Mouse (Mus musculus) kidney, adult 18-20 months (tissue): ENCODE data around the gene Glipr2.

Experiments
- DNase-seq: peaks from one replicate; pipeline ENCODE4 v3.0.0; 2021

Glipr2 gene

DNA sequence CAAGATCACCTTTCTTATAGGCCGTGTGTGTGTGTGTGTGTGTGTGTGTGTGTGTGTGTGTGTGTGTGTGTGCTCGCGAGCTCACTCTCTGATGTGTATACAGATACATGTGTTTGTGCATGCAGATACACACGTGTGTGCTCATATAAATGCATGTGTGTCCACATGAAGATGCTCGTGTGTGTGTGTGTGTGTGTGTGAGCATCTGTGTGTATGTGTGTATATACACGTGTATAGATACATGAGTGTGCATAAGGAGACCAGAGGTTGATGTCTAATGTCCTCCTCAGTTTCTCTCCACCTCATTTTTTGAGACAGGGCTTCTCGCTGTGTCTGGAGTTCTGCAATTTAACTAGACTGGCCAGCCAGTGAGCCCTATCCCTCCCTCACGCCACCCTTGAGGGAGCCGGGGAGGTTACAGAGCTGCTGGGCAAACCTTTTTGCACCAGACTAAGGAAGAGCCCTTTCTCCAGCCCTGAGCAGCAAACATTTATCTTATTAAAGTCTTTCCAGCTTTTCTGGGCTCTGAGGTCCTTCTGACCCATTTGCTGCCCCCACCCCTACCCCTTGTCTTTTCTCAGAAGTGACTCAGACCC lies 14.4 kb downstream of the Glipr2 start:
- no peak for DNase-seq

- peak; percentile 34 for DNase-seq
These were observed 15.0 kb downstream of the Glipr2 start for GRCm38 (mm10) chr4:43972137-43972591.

DNA sequence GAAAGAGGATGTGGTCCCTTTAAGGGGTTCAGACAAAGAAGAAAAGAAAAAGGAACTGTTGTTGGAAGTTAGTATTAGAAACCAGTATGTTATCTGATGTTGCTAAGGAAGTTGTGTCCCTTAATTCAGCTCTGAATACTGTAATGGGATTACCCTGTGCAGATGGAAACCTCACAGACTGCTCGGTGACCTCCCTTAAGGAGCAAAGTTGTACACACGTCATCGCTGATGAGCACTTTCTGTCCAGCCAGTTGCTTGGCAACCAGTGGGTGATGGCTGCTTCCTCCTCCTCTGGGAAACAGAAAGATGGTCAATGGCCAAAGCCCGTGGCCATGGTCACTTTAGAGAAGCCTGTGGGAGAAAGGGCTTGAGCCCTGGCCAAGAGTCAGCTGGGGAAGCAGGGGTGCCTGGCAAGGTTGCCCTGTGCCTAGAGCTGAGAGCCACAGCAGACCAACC lies 16.4 kb downstream of the Glipr2 start:
- no peak for DNase-seq

GRCm38 (mm10) chr4:43974914-43975616 lies 17.9 kb downstream of the Glipr2 start:
- DNase-seq = no peak

DNA sequence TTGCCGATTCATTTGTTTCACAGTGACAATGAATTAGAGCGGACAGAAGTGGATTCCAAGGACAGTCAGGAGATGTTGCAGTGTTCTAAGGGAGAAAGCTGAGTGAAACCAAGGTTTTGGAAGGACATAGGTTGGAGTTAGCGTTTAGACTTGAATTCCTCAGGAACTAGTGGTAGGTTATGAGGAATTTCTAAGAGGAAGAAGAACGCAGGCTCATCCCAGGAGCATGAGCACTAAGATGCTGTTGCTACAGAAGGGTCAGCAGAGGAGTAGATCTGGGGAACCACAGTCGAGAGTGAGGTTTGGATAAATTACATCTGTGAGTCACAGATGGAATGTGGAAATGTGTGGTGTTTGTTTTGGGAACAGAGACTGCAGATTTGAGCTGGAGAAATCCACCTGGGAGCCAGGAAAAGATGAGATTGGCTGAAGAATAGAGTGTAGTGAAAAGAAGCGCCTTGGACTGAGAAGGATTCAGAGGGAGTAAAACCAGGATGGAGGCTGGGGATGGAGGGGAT lies 19.1 kb downstream of the Glipr2 start:
- DNase-seq = no peak

DNA sequence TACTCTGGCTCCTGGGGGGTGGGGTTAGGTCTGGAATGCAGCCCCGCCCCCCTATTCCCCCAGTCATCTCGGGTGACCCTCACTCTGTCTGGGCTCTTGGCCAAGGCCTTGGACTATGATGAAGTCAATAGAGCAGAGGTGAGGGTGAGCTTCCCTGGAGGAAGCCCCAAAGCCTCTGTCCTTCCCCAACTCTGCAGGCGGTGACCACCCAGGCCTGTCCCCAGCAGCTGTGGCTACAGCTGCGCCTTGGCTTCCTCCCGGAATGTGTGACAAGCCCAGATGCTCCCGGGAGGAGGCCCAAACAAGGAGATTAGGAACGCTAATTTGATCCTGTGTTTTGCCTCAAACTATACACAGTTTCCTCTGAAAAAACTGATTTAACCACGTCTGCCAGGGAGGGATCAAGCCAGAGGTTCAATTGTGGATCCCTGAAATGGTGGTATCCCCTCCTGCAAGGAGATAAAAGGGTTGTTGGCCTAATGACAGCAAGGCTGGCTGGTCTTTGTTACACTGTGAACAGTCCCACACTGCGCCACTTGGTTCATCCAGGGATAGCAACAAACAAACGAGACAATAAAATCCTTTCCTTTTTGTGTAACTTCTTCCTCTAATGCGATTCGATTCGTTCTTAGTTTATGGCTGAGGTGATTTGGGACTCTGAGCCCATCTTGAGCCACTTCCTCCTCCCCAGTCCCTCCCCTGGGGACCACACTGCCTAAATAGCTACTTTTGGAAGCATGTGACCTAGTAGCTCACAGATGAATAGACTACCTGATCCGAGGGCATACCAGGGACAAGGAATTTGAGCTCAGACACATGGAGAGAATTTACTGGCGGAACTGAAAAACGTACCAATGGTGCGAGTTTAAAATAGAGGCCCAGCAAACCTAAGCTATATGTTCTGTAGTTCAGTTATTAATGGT lies 21.6 kb downstream of the Glipr2 start:
- peak; percentile 17 for DNase-seq

DNA sequence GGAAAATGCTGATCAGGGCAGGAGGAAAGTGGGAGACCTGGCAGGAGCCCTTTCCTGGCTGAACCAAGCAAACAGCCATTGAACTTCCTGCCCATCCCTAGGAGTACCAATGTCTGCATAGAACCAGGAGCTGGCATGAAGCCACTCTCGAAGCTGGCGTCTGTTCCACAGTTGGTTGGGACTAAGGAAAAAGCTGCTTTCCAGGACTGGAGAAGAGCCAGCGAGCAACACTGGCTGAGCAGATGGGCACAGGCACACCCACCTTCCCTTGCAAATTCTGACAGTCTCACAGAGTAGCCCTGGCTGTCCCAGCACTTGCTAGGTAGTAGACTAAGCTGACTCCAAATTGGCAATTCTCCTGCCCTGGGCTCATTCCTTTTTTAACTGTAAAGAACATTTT lies 22.5 kb downstream of the Glipr2 start:
- peak; percentile 40 for DNase-seq

GRCm38 (mm10) chr4:43980236-43980635 lies 23.0 kb downstream of the Glipr2 start:
- DNase-seq = no peak

- no peak for DNase-seq
These were observed 23.6 kb downstream of the Glipr2 start for GRCm38 (mm10) chr4:43980846-43981245.

- no peak for DNase-seq
These were observed 24.1 kb downstream of the Glipr2 start for GRCm38 (mm10) chr4:43981251-43981650.

DNA sequence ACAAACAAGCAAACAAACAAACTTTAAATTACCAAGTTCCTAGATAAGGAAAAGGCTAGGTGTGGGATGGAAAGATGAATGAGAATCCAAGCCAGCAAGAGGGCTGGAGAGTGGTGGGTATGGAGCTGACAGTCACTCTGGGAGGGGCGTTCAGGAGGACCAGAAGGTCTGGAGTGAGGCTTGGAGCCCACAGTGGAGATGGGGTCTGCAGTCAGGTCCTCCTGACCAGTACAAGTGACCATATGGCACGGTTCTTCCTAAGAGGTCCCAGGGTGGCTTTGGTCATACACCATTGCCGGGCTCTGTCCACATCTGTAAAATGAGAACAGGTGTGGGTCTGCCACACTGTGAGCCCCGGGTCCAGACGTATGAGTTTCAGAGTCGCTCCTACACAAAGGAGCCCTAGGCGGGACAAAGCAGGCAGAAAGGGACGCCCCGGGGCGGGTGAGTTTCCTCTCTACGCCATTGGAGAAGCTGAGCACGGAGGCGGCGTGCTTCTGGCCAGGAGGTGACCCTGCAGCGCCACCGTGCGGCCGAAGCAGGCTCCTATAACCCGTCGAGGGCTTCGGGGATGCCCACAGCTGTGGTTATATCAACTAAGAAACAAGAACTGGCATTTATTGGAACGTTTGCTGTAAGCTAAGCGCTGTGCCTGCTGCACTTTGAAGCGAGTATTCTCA lies 25.0 kb downstream of the Glipr2 start:
- DNase-seq = peak; percentile 95

DNA sequence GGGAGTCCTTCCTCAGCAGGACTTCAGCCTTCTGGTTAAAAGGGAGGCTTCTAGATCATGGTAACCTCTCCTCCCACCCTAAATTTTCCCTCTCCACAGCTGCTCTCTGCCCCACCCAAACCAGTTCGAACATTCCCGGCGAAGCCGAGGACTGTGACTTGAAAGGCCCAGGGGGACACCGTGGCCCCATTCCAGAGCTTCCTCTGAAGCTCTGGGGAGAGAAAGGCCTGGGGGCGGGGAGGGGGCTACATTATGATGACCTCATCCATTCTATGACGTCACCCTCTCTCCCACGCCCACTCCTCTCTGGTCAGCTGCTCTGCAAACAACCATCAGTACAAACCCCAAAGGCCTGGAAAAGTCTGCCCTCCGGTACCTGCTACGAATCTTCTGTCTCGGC lies 26.0 kb downstream of the Glipr2 start, which contains the start of gene Ccin:
Ccin (plus strand) TSS at position 303 of the 400 bp plus-strand sequence.
- DNase-seq = no peak

DNA sequence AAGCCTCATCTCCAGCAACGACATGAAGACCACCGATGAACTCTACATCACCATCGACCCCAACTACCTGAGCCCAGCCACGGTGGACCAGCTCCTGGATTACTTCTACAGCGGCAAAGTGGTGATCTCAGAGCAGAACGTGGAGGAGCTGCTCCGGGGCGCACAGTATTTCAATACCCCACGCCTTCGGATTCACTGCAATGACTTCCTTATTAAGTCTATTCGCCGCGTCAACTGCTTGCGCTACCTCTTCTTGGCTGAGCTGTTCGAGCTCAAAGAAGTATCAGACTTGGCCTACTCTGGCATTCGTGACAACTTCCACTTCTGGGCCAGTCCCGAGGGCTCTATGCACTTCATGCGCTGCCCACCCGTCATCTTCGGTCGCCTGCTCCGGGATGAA lies 26.6 kb downstream of the Glipr2 start:
- DNase-seq = no peak

DNA sequence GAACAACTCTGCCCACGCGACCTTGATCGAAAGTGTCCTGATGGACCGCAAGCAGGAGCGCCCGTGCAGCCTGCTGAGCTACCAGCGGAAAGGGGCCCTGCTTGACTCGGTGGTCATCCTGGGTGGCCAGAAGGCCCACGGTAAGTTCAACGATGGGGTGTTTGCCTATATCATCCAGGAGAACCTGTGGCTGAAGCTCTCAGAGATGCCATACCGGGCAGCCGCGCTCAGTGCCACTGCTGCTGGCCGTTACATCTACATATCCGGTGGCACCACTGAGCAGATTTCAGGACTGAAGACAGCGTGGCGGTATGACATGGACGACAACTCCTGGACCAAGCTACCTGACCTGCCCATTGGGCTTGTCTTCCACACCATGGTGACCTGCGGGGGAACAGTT lies 27.1 kb downstream of the Glipr2 start:
- no peak for DNase-seq

DNA sequence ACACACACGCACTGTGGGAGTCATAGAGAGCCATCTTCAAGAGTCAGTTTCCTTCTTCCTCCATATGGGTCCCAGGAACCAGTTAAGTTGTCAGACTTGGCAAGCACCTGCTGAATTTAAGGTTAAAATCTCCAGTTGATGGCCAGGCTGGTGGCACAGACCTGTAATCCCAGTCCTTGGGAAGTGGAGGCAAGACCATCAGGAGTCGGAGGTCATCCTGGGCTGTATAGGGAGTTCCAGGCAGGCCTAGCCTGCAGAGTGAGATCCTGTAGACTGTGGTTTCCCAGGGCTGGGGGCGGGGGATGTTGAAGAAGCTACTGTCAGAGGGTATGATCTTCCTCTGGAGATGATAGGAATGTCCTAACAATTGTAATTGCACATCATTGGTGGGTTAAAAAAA lies 31.8 kb downstream of the Glipr2 start:
- DNase-seq = no peak

DNA sequence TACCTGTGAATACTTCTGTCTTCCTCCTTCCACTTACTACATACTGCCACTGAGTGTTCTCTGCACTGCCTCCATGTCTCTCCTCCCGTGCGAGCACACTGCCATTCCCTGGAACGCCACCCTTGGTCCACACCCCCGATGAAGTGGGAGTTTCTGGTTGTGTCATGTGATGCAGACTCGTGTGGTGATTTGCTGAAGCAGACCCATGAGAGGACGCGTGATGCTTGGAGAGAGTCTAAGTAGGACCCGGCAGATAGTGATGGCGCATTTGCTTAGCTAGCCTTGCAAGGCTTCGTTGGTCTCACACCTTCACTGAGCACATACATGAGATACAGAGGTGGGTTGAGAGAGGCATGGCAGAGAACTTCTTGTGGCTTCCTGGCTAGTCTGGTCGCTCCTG lies 35.9 kb downstream of the Glipr2 start:
- no peak for DNase-seq

DNA sequence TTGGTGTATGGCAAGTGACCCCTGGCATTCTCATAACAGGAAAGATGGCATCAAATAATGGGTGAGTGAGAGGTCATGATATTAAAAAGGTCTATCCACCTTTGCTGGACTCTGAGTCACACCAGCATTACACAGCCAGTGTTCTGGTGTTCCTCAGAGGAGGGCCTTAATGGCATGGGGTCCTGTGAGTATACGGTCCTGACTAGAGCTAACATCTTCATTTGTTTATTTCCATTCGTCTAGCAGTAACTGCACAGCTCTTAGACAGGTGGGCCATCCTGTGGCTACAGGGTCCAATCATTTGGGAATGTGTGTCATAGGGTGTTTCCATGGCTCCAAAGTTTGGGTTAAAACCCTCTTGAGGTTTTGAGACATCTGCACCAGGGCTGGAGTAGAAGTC lies 37.1 kb downstream of the Glipr2 start:
- DNase-seq = no peak

DNA sequence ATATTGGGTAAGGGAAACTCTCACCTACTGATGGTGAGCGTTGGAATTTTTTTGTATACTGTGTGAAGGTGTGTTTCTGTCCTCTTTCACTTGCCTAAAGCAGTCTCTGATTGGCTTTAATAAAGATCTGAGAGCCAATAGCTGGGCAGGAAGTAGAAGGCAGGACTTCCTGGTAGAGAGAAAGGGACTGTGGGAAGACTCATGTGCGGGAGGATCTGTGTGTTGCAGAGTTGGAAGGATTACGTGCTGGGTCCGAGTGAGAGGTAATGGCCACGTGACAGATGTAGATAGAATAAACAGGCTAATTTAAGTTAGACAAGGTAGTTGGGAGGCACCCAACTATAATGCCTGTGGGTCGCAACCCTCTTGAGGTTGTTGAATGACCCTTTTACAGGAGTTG lies 46.4 kb downstream of the Glipr2 start:
- DNase-seq = no peak

- no peak for DNase-seq
These were observed 46.9 kb downstream of the Glipr2 start, which contains the start of gene Clta for GRCm38 (mm10) chr4:44004126-44004525. Gene Clta (plus strand): TSS chr4:44004452.

DNA sequence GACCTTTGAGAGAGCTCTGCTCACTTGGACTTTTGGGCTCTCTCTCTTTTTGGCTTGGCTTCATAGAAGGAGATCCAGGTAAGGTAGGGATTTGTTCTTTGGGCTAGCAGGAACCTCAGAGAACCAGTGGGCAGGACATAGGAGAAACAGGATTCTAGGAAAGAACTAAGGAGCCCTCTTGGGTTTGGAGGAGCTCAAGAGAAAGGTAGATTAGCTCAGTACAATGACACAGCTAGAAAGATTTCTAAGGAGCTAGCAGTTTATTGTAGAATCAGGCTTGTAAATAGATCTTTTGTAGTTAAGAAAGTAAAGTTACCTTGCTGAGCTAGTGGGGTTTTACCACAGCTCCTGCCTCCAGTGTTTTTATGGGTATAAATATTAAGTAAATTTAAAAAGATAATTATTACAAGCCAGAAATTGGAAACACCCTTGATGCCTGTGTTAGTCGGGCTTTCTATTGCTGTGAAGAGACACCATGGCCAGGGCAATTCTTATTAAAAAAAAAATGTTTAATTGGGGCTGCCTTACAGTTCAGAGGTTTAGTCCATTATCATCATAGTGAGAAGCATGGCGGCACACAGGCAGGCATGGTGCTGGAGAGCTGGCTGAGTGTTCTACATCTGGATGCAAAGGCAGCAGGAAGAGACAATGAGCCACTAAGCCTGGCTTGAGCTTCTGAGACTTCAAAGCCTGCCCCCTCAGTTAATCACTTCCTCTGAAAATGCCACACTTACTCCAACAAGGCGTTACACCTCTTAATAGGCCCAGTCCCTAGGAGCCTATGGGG lies 47.6 kb downstream of the Glipr2 start:
- no peak for DNase-seq

DNA sequence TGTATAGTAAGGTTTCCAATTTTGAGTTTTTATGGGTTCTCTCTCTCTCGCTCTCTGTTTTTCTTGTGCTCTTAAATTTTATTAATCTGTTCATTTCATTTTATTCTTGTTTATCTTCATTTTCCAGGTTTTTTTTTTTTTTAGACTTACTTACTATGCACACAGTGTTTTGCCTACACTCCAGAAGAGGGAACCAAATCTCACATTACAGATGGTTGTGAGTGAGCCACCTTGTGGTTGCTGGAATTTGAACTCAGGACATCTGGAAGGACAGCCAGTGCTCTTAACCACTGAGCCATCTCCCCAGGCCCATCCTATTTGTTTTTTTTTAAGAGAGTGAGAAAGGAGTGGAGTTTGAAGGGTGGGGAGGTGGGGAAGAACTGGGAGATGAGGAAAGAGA lies 53.0 kb downstream of the Glipr2 start:
- DNase-seq = no peak

GRCm38 (mm10) chr4:44010893-44011292 lies 53.7 kb downstream of the Glipr2 start:
- no peak for DNase-seq
